Comparison of ENCODE assay signal across 8 mouse cellular contexts in the genomic region with DNA sequence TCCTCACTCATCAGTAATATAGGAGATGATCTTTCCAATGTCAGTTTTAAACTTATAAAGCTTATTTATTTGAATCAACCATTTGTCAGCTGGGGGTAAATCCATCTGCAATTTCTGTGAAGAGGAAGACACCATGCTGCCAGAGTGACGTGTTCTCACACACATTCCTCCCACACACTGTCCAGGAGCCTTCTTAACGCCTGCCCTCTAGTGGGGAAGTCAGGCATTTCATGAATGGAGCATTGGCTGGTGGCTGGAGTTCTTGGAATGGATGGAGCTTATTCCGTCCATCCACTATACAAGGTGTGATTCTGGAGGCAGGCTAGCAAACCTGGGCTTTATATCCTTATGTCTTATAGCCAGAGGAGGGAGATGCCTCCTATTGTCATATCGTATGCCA. TPM values are rescaled to one million over a fixed set of nuclear protein-coding genes. Genes with fewer than 3 reads are reported as not detected.
DNase-seq lines count a peak whose midpoint lies in the region; ATAC-seq and TF ChIP-seq lines count a peak whose summit lies in the region.

No protein-coding gene starts in this region.

- no peak overlapping the region for H3K27ac ChIP-seq in thymus, adult 2 months (ENCODE audit: control insufficient read depth, insufficient read depth, low read length)
- no peak overlapping the region for H3K27ac ChIP-seq in forebrain, embryonic 16.5 days (ENCODE audit: low read length)
- H3K27ac ChIP-seq in hindbrain, embryonic 14.5 days = no peak overlapping the region
- no peak overlapping the region for H3K27ac ChIP-seq in stomach, postnatal 0 days (replicated peaks)

- no peak for TF ChIP-seq EP300 in stomach, postnatal 0 days (optimal IDR thresholded peaks at IDR 0.05)

- TF ChIP-seq CTCF in thymus, adult 2 months (IDR thresholded peaks at IDR 0.05; ENCODE audit: borderline replicate concordance, control insufficient read depth, extremely low read depth, insufficient read depth, low read length, poor library complexity) = no peak
- peak; percentile 93 for TF ChIP-seq CTCF in stomach, postnatal 0 days (IDR thresholded peaks at IDR 0.05; ENCODE audit: low read depth)

- no peak overlapping the region for H3K9ac ChIP-seq in forebrain, embryonic 16.5 days (replicated peaks; ENCODE audit: low read depth, low read length)
- H3K9ac ChIP-seq in hindbrain, embryonic 14.5 days = no peak overlapping the region
- no peak overlapping the region for H3K9ac ChIP-seq in stomach, postnatal 0 days (ENCODE audit: low read length)

- ATAC-seq in forebrain, embryonic 16.5 days = peak; percentile 58; the same call in 1 of the 2 replicates
- ATAC-seq in hindbrain, embryonic 14.5 days (ENCODE audit: low FRiP score) = no peak
- ATAC-seq in monocyte, adult 5-6 weeks (replicated peaks; ENCODE audit: insufficient number of reproducible peaks, low FRiP score, low TSS enrichment, poor library complexity, severe bottlenecking) = peak; percentile 69
- ATAC-seq in stomach, postnatal 0 days (ENCODE audit: low FRiP score, low TSS enrichment) = peak; percentile 78

- peak; percentile 59 for DNase-seq in thymus, adult 2 months
- DNase-seq in thymus, adult 18-20 months = no peak
- DNase-seq in c-Kit-positive CD71-positive TER-119-positive erythroid progenitor cells, embryonic 14.5 days (ENCODE audit: low spot score) = peak; percentile 66
- peak; percentile 88 for DNase-seq in hindbrain, embryonic 14.5 days (ENCODE audit: low spot score)
- DNase-seq in left cerebral cortex, postnatal 14 days (ENCODE audit: low spot score in 2 of 2) = peak; percentile 93 to 94
- DNase-seq in stomach, postnatal 0 days (ENCODE audit: low spot score) = peak; percentile 71

- H3K9me3 ChIP-seq in forebrain, embryonic 16.5 days (ENCODE audit: control insufficient read depth, low read length) = no peaks in the 10 kb centered on the region
- no peaks in the 10 kb centered on the region for H3K9me3 ChIP-seq in hindbrain, embryonic 14.5 days (ENCODE audit: control insufficient read depth, low read length)
- no peaks in the 10 kb centered on the region for H3K9me3 ChIP-seq in stomach, postnatal 0 days (ENCODE audit: control insufficient read depth, low read length)

- H3K4me3 ChIP-seq in thymus, adult 2 months (ENCODE audit: control insufficient read depth, insufficient read depth, low read length) = no peak overlapping the region
- no peak overlapping the region for H3K4me3 ChIP-seq in forebrain, embryonic 16.5 days (replicated peaks; ENCODE audit: low read length)
- no peak overlapping the region for H3K4me3 ChIP-seq in hindbrain, embryonic 14.5 days (replicated peaks; ENCODE audit: low read length)
- no peak overlapping the region for H3K4me3 ChIP-seq in stomach, postnatal 0 days (ENCODE audit: low read depth, low read length)

- intact Hi-C loops in left cerebral cortex, postnatal 14 days (cut with DNase I) = loop anchor here (2.0 to 10.0 kb wide), 4 partner anchors 25 to 165 kb away; a partner anchor contains a TSS

- no peaks in the 10 kb centered on the region for H3K27me3 ChIP-seq in thymus, adult 2 months (ENCODE audit: control insufficient read depth, insufficient read depth, low read length)
- H3K27me3 ChIP-seq in forebrain, embryonic 16.5 days (replicated peaks; ENCODE audit: control insufficient read depth, insufficient read depth, low read length) = no peaks in the 10 kb centered on the region
- H3K27me3 ChIP-seq in hindbrain, embryonic 14.5 days (ENCODE audit: control insufficient read depth, insufficient read depth, low read length) = no peaks in the 10 kb centered on the region
- H3K27me3 ChIP-seq in stomach, postnatal 0 days (ENCODE audit: control insufficient read depth, insufficient read depth, low read length) = no peaks in the 10 kb centered on the region

- 54% methylated on average over 4 of the region's 4 CpGs for WGBS in thymus, adult 2 months
- WGBS in forebrain, embryonic 16.5 days = 27% methylated on average over 4 of the region's 4 CpGs
- 33% methylated on average over 4 of the region's 4 CpGs for WGBS in hindbrain, embryonic 14.5 days
- WGBS in stomach, postnatal 0 days = 32% methylated on average over 4 of the region's 4 CpGs

- H3K4me1 ChIP-seq in thymus, adult 2 months (replicated peaks; ENCODE audit: control insufficient read depth, insufficient read depth, low read length) = no peaks in the 10 kb centered on the region
- no peaks in the 10 kb centered on the region for H3K4me1 ChIP-seq in forebrain, embryonic 16.5 days (replicated peaks; ENCODE audit: control insufficient read depth, insufficient read depth, low read length)
- H3K4me1 ChIP-seq in hindbrain, embryonic 14.5 days (replicated peaks; ENCODE audit: control insufficient read depth, insufficient read depth, low read length) = no peaks in the 10 kb centered on the region
- H3K4me1 ChIP-seq in stomach, postnatal 0 days (replicated peaks; ENCODE audit: control insufficient read depth, insufficient read depth) = no peaks in the 10 kb centered on the region

- H3K4me2 ChIP-seq in forebrain, embryonic 16.5 days (ENCODE audit: low read length) = no peak overlapping the region
- H3K4me2 ChIP-seq in hindbrain, embryonic 14.5 days (replicated peaks) = no peak overlapping the region
- H3K4me2 ChIP-seq in stomach, postnatal 0 days (replicated peaks; ENCODE audit: low read depth) = no peak overlapping the region

- H3K36me3 ChIP-seq in thymus, adult 2 months (ENCODE audit: control insufficient read depth, insufficient read depth, low read length) = peaks cover 3% of the 10 kb centered on the region; the same call in 1 of the 2 replicates
- peaks cover 34% of the 10 kb centered on the region for H3K36me3 ChIP-seq in forebrain, embryonic 16.5 days (ENCODE audit: control insufficient read depth, insufficient read depth)
- H3K36me3 ChIP-seq in hindbrain, embryonic 14.5 days (replicated peaks; ENCODE audit: control insufficient read depth, insufficient read depth) = peaks cover 95% of the 10 kb centered on the region
- peaks cover 20% of the 10 kb centered on the region for H3K36me3 ChIP-seq in stomach, postnatal 0 days (ENCODE audit: control insufficient read depth, insufficient read depth, low read length)

- no peak for TF ChIP-seq POLR2A in thymus, adult 2 months (IDR thresholded peaks at IDR 0.05; ENCODE audit: control insufficient read depth, extremely low read depth, insufficient read depth, low read length, poor library complexity)

RNA-seq across cellular contexts. Expression of a gene that starts 37.0 kb away (rescaled TPM):
- polyA plus RNA-seq in thymus, adult 2 months (2012; rRNA removed) = 25.2 and 26.3 TPM in 2 replicates
- 44.1 and 44.9 TPM in 2 replicates for polyA plus RNA-seq in forebrain, embryonic 16.5 days (2015; fragmentation: Nextera tagmentation; extraction: Ambion mirVana)
- 49.8 and 50.4 TPM in 2 replicates for polyA plus RNA-seq in hindbrain, embryonic 14.5 days (2014; fragmentation: Nextera tagmentation; extraction: Ambion mirVana)
- 10 to 100 TPM; 79.1 to 83.3 TPM for total RNA-seq in left cerebral cortex, postnatal 14 days (2021)
- total RNA-seq in monocyte, adult 5-6 weeks (2017) = 21.2 to 31.5 TPM (median 21.2 TPM) in 3 replicates
- polyA plus RNA-seq in stomach, postnatal 0 days (2015; fragmentation: Nextera tagmentation; extraction: Ambion mirVana) = 12.1 and 14.6 TPM in 2 replicates

Comparison
In these comparisons a context has a peak if more than half of its experiments do, and no peak if none do; other contexts are left out.
1. DNase-seq: peak in thymus, adult 2 months (single experiment), c-Kit-positive CD71-positive TER-119-positive erythroid progenitor cells, embryonic 14.5 days (single experiment), hindbrain, embryonic 14.5 days (single experiment), left cerebral cortex, postnatal 14 days (2 of 2) and stomach, postnatal 0 days (single experiment); none in thymus, adult 18-20 months (0 of 2).